Mouse (Mus musculus): ENCODE data around the gene Dus2. TPM values are rescaled to one million over a fixed set of nuclear protein-coding genes. Genes with fewer than 3 reads are reported as not detected.
A peak's percentile ranks its signal among the peaks of the same experiment; 100 is the strongest.

The Dus2 gene
- polyA plus RNA-seq, 1 experiment from 2014 or later: 8.1 TPM

DNA sequence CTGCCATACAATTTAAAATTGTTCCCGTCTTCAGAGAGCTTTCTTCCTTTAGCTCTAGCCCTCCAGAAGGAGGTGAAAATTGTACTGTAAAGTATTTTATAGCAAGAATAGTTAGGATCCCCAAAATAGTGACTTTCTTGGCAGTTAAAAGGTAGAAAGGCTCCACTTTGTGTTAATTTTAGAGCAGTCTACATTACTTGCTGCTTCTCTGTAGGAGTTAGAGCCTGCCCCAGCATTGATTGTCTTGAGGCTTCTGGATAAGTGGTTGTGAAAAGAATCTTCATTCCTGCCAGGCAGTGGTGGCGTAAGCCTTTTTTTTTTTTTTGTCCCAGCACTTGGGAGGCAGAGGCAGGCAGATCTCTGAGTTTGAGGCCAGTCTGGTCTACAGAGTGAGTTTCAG lies 75.6 kb downstream of the Dus2 start:
- WGBS: 90% methylated on average over 2 of the region's 2 CpGs
- no peak for DNase-seq (ENCODE audit: low spot score)
- no peak overlapping the region for H3K4me2 ChIP-seq (replicated peaks; ENCODE audit: low read depth)
- no peaks in the 10 kb centered on the region for H3K36me3 ChIP-seq (ENCODE audit: control insufficient read depth, insufficient read depth, low read length)
- no peaks in the 10 kb centered on the region for H3K27me3 ChIP-seq (ENCODE audit: control insufficient read depth, insufficient read depth, low read length)
- H3K9me3 ChIP-seq (ENCODE audit: control insufficient read depth, low read length): no peaks in the 10 kb centered on the region
- no peak overlapping the region for H3K4me3 ChIP-seq (ENCODE audit: low read depth, low read length)
- ATAC-seq (ENCODE audit: low FRiP score, low TSS enrichment): no peak
- H3K4me1 ChIP-seq (replicated peaks; ENCODE audit: control insufficient read depth, insufficient read depth): no peaks in the 10 kb centered on the region
- TF ChIP-seq EP300 (optimal IDR thresholded peaks at IDR 0.05) (no peak), CTCF (IDR thresholded peaks at IDR 0.05; ENCODE audit: low read depth) (no peak)
- no peak overlapping the region for H3K9ac ChIP-seq (ENCODE audit: low read length)
- H3K27ac ChIP-seq (replicated peaks): no peak overlapping the region

GRCm38 (mm10) chr8:106069565-106069964 lies 78.4 kb downstream of the Dus2 start:
- Histone ChIP-seq H3K4me1 (replicated peaks; ENCODE audit: control insufficient read depth, insufficient read depth) (no peaks in the 10 kb centered on the region), H3K27ac (replicated peaks) (no peak overlapping the region), H3K27me3 (ENCODE audit: control insufficient read depth, insufficient read depth, low read length) (no peaks in the 10 kb centered on the region), H3K9me3 (ENCODE audit: control insufficient read depth, low read length) (no peaks in the 10 kb centered on the region), H3K4me2 (replicated peaks; ENCODE audit: low read depth) (no peak overlapping the region), H3K36me3 (ENCODE audit: control insufficient read depth, insufficient read depth, low read length) (no peaks in the 10 kb centered on the region), H3K9ac (ENCODE audit: low read length) (no peak overlapping the region), H3K4me3 (ENCODE audit: low read depth, low read length) (no peak overlapping the region)
- TF ChIP-seq EP300 (optimal IDR thresholded peaks at IDR 0.05) (no peak), CTCF (IDR thresholded peaks at IDR 0.05; ENCODE audit: low read depth) (no peak)
- 30% methylated on average over 1 of the region's 1 CpGs for WGBS
- ATAC-seq (ENCODE audit: low FRiP score, low TSS enrichment) (no peak), DNase-seq (ENCODE audit: low spot score) (no peak)

DNA sequence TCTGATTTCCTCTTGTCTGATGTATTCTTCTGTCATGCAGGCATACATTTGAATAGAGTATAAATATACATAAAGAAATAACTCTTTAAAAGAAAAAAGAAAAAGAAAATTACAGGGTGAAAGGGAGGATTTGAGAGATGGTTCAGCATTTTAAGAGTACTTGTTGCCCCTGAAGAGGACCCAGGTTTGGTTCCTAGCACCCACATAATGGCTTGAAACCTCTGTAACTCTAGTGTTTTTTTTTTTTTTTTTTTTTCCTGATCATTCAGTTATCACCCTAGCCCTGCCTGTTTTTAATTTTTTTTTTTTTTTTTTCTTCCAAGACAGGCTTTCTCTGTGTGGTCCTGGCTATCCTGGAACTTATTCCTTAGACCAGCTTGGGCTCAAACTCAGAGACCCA lies 81.0 kb downstream of the Dus2 start:
- Histone ChIP-seq H3K4me3 (ENCODE audit: low read depth, low read length) (no peak overlapping the region), H3K27ac (replicated peaks) (no peak overlapping the region), H3K27me3 (ENCODE audit: control insufficient read depth, insufficient read depth, low read length) (no peaks in the 10 kb centered on the region), H3K9me3 (ENCODE audit: control insufficient read depth, low read length) (no peaks in the 10 kb centered on the region), H3K9ac (ENCODE audit: low read length) (no peak overlapping the region), H3K4me2 (replicated peaks; ENCODE audit: low read depth) (no peak overlapping the region), H3K36me3 (ENCODE audit: control insufficient read depth, insufficient read depth, low read length) (no peaks in the 10 kb centered on the region), H3K4me1 (replicated peaks; ENCODE audit: control insufficient read depth, insufficient read depth) (no peaks in the 10 kb centered on the region)
- ATAC-seq (ENCODE audit: low FRiP score, low TSS enrichment) (no peak), DNase-seq (ENCODE audit: low spot score) (no peak)
- TF ChIP-seq CTCF (IDR thresholded peaks at IDR 0.05; ENCODE audit: low read depth) (no peak), EP300 (optimal IDR thresholded peaks at IDR 0.05) (no peak)

DNA sequence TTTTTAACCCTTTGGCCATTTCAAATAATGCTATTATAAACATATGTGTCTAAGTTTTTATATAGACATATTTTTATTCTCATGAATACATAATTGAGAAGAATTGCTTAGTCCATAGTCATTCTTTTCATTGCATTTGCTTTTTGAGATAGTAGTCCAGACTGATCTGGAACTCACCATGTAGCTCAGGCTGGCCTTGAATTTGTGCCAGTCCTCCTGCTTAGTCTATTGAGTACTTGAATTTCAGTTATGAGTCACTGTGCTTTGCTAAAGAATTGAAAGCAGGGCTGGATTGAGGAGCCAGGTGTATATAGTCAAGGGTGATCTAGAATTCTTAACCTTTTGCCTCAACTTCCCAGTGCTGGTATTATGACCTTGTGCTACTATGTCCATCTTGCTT lies 83.1 kb downstream of the Dus2 start:
- H3K4me2 ChIP-seq (replicated peaks; ENCODE audit: low read depth): no peak overlapping the region
- no peaks in the 10 kb centered on the region for H3K27me3 ChIP-seq (ENCODE audit: control insufficient read depth, insufficient read depth, low read length)
- no peak overlapping the region for H3K9ac ChIP-seq (ENCODE audit: low read length)
- DNase-seq (ENCODE audit: low spot score): no peak
- no peak overlapping the region for H3K4me3 ChIP-seq (ENCODE audit: low read depth, low read length)
- no peaks in the 10 kb centered on the region for H3K4me1 ChIP-seq (replicated peaks; ENCODE audit: control insufficient read depth, insufficient read depth)
- TF ChIP-seq EP300 (optimal IDR thresholded peaks at IDR 0.05) (no peak), CTCF (IDR thresholded peaks at IDR 0.05; ENCODE audit: low read depth) (no peak)
- ATAC-seq (ENCODE audit: low FRiP score, low TSS enrichment): no peak
- H3K36me3 ChIP-seq (ENCODE audit: control insufficient read depth, insufficient read depth, low read length): no peaks in the 10 kb centered on the region
- H3K9me3 ChIP-seq (ENCODE audit: control insufficient read depth, low read length): no peaks in the 10 kb centered on the region
- no peak overlapping the region for H3K27ac ChIP-seq (replicated peaks)

DNA sequence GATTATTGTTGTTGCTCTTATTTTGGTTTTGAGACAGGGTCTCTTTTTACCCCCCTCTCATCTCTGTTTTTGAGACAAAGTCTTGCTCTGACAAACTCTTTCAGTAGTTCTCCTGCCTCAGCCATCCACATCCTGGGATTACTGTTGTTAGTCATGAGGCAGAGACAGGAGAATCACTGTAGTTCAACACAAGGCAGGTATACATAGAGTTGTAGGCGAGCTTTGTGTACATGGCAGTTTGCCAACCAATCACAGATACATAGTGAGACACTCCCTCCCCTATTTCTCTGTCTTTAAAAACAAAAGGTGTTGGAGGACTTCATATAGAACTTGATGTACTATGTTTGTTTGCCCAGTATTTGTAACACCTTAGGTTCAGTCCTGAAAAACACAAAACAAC lies 83.5 kb downstream of the Dus2 start:
- Histone ChIP-seq H3K27me3 (ENCODE audit: control insufficient read depth, insufficient read depth, low read length) (no peaks in the 10 kb centered on the region), H3K4me3 (ENCODE audit: low read depth, low read length) (no peak overlapping the region), H3K27ac (replicated peaks) (no peak overlapping the region), H3K36me3 (ENCODE audit: control insufficient read depth, insufficient read depth, low read length) (no peaks in the 10 kb centered on the region), H3K4me2 (replicated peaks; ENCODE audit: low read depth) (no peak overlapping the region), H3K9me3 (ENCODE audit: control insufficient read depth, low read length) (no peaks in the 10 kb centered on the region), H3K9ac (ENCODE audit: low read length) (no peak overlapping the region), H3K4me1 (replicated peaks; ENCODE audit: control insufficient read depth, insufficient read depth) (no peaks in the 10 kb centered on the region)
- DNase-seq (ENCODE audit: low spot score) (no peak), ATAC-seq (ENCODE audit: low FRiP score, low TSS enrichment) (no peak)
- 53% methylated on average over 1 of the region's 1 CpGs for WGBS
- TF ChIP-seq EP300 (optimal IDR thresholded peaks at IDR 0.05) (no peak), CTCF (IDR thresholded peaks at IDR 0.05; ENCODE audit: low read depth) (no peak)

DNA sequence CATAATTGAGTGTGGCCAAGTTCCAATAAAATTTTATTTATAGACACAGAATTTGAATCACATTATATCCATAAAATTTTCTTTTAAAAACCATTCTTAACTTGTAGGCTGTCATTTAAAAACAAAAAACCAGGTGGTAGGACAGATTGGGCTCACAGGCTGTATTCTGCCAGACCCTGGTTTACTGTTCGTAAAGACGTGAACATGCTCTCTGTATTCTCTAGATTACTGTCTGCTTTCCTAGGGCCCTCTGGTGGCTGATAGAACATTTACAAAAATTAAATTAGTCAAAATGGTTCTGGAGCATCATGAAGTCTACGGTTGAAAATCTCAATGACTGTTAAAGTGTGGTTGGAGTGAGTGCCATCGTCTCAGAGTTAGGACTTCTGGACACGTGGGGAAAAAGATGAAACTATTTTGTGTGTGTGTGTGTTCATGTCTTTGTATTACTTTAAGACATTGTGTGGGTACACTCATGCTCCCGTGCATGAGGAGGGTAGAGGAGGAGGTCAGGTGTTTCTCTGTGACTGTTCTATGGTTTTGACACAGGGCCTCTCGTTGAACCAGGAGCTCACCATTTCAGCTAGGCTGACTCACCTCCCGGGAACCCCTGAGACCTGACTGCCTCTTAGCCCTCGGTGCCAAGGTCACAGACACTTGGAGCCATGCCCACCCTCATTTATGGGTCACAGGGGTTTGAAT lies 84.2 kb downstream of the Dus2 start:
- TF ChIP-seq EP300 (optimal IDR thresholded peaks at IDR 0.05) (no peak), CTCF (IDR thresholded peaks at IDR 0.05; ENCODE audit: low read depth) (peak; percentile 68)
- DNase-seq (ENCODE audit: low spot score) (no peak), ATAC-seq (ENCODE audit: low FRiP score, low TSS enrichment) (peak; percentile 35; the same call in 1 of the 2 replicates)
- H3K27me3 ChIP-seq (ENCODE audit: control insufficient read depth, insufficient read depth, low read length): no peaks in the 10 kb centered on the region
- H3K36me3 ChIP-seq (ENCODE audit: control insufficient read depth, insufficient read depth, low read length): no peaks in the 10 kb centered on the region
- no peaks in the 10 kb centered on the region for H3K4me1 ChIP-seq (replicated peaks; ENCODE audit: control insufficient read depth, insufficient read depth)
- H3K4me2 ChIP-seq (replicated peaks; ENCODE audit: low read depth): no peak overlapping the region
- no peak overlapping the region for H3K4me3 ChIP-seq (ENCODE audit: low read depth, low read length)
- H3K9me3 ChIP-seq (ENCODE audit: control insufficient read depth, low read length): no peaks in the 10 kb centered on the region
- no peak overlapping the region for H3K27ac ChIP-seq (replicated peaks)
- 69% methylated on average over 9 of the region's 9 CpGs for WGBS
- no peak overlapping the region for H3K9ac ChIP-seq (ENCODE audit: low read length)
